Mouse (Mus musculus) CH12.LX (cell line): ENCODE results near the gene Bard1.

ENCODE experiments used
- CHD2 ChIP-seq: IDR thresholded peaks from 2 replicates; pipeline ENCODE4 v1.6.1; 2011; ENCODE audit warnings: low read length, improper control_type of control experiment
- CTCF ChIP-seq, 2 experiments: IDR thresholded peaks in 1 of 2; conservative IDR thresholded peaks in 1 of 2; 2 replicates each; pipeline ENCODE4 v1.5.1; 2011 to 2012; ENCODE audit warnings: low read depth in 2 of 2, low read length in 2 of 2, improper control_type of control experiment in 1 of 2, inconsistent platforms in 1 of 2, mild to moderate bottlenecking in 1 of 2, moderate library complexity in 1 of 2
- MAFK ChIP-seq: IDR thresholded peaks from 2 replicates; pipeline ENCODE4 v1.6.1; 2011; ENCODE audit warnings: low read length, improper control_type of control experiment; ENCODE audit not compliant: insufficient replicate concordance
- TCF12 ChIP-seq: IDR thresholded peaks from 2 replicates; pipeline ENCODE4 v1.6.1; 2014; ENCODE audit warnings: low read depth, mild to moderate bottlenecking, inconsistent platforms, low read length, improper control_type of control experiment
- USF1 ChIP-seq: IDR thresholded peaks from 2 replicates; pipeline ENCODE4 v1.6.1; 2014; ENCODE audit warnings: low read depth, mild to moderate bottlenecking, inconsistent platforms, low read length, improper control_type of control experiment

GRCm38 (mm10) chr1:71056143-71056542 lies 46.8 kb downstream of the Bard1 start:
- TF ChIP-seq MAFK (no peak), CHD2 (no peak), USF1 (no peak), TCF12 (no peak), CTCF (conservative IDR thresholded peaks at IDR 0.05 in 1 of 2, IDR thresholded peaks at IDR 0.05 in 1 of 2; ENCODE audit: low read depth in 2 of 2, low read length in 2 of 2) (no peak)
